Mouse (Mus musculus): ENCODE data around the gene Malsu1.

GRCm38 (mm10) chr6:49096933-49097461 is 23.4 kb downstream of the Malsu1 start:
- no peak for TF ChIP-seq CTCF (IDR thresholded peaks at IDR 0.05)
- TF ChIP-seq POLR2A (IDR thresholded peaks at IDR 0.05; ENCODE audit: insufficient read depth, low read depth, low read length) = 0 out of 2 replicates have a peak, but pooled peaks have one; percentile 10

All from heart, adult 2 months (tissue).